ENCODE assay signal across 23 mouse cellular contexts in the genomic region with DNA sequence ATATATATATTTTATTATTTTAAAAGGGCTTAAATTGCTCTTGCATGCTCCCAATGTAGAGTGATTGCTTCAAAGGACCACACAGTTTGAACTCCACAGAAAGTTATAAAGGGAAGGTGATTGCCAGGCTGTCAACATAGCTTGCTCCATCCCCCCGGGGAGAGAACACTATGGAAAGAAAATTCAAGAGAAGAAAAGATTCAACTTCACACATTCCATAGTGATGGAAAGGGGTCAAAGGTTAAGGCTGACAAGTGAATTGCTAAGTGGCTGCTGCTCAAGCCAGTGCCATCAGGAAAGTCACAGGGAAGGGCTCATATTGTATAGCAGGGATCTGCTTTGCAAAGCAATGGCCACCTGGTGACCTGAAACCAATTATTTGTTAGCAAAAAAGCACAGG.
DNase-seq lines count a peak whose midpoint lies in the region; ATAC-seq and TF ChIP-seq lines count a peak whose summit lies in the region.
"Had no signal": no experiment of that assay in that cellular context is flagged by ENCODE, and none has a peak within 500 bp of the region (broad histone marks: within the 10 kb centered on the region; RNA-seq: fewer than 3 reads in every experiment).

No protein-coding gene starts in this region.

- no peaks in the 10 kb centered on the region for H3K9me3 ChIP-seq in forebrain, embryonic 10.5 days
- H3K9me3 ChIP-seq in forebrain, postnatal 0 days (ENCODE audit: low read length) = no peaks in the 10 kb centered on the region
- no peaks in the 10 kb centered on the region for H3K9me3 ChIP-seq in midbrain, embryonic 10.5 days (replicated peaks)
- no peaks in the 10 kb centered on the region for H3K9me3 ChIP-seq in midbrain, embryonic 16.5 days (replicated peaks; ENCODE audit: control insufficient read depth, low read length, poor library complexity, severe bottlenecking)
- H3K9me3 ChIP-seq: embryonic facial prominence, embryonic 15.5 days; limb, embryonic 15.5 days had no signal

- WGBS in forebrain, embryonic 10.5 days = 14% methylated on average over 1 of the region's 1 CpGs
- WGBS in forebrain, postnatal 0 days = 15% methylated on average over 1 of the region's 1 CpGs
- 3% methylated on average over 1 of the region's 1 CpGs for WGBS in midbrain, embryonic 10.5 days
- WGBS in midbrain, embryonic 16.5 days = 10% methylated on average over 1 of the region's 1 CpGs

- peak; percentile 21 for DNase-seq in forebrain, embryonic 10.5 days (ENCODE audit: extremely low spot score, low spot score)
- no peak for DNase-seq in forebrain, postnatal 0 days
- DNase-seq in midbrain, embryonic 10.5 days (ENCODE audit: low spot score) = peak; percentile 35
- peak; percentile 69 for DNase-seq in embryo, embryonic 9.5 days (ENCODE audit: extremely low spot score)
- DNase-seq in mesoderm, embryonic 11.5 days (ENCODE audit: low read depth, low spot score) = peak; percentile 69
- DNase-seq in ovary, postnatal 10 days (ENCODE audit: low spot score) = no peak
- no peak for DNase-seq in yolk sac, embryonic 10.5 days (ENCODE audit: low spot score)
- DNase-seq: adrenal gland, adult 2 months; cerebellum, adult 18-20 months; cerebellum, postnatal 36 days; gastrocnemius, postnatal 14 days; heart, postnatal 10 days; kidney, adult 8-10 months; kidney, postnatal 25 days; lung, postnatal 10 days; thymus, postnatal 14 days had no signal

- TF ChIP-seq CTCF in forebrain, postnatal 0 days (IDR thresholded peaks at IDR 0.05; ENCODE audit: low read depth) = no peak

- H3K9ac ChIP-seq in forebrain, postnatal 0 days = no peak overlapping the region
- no peak overlapping the region for H3K9ac ChIP-seq in midbrain, embryonic 16.5 days (ENCODE audit: low read depth, low read length)
- H3K9ac ChIP-seq: embryonic facial prominence, embryonic 15.5 days; limb, embryonic 15.5 days had no signal

- H3K4me1 ChIP-seq in forebrain, embryonic 10.5 days = peaks cover 33% of the 10 kb centered on the region
- no peaks in the 10 kb centered on the region for H3K4me1 ChIP-seq in forebrain, postnatal 0 days (ENCODE audit: insufficient read depth)
- peaks cover 33% of the 10 kb centered on the region for H3K4me1 ChIP-seq in midbrain, embryonic 10.5 days
- H3K4me1 ChIP-seq in midbrain, embryonic 16.5 days (ENCODE audit: control insufficient read depth, insufficient read depth, low read length) = no peaks in the 10 kb centered on the region
- H3K4me1 ChIP-seq: embryonic facial prominence, embryonic 15.5 days; limb, embryonic 15.5 days had no signal

- H3K4me3 ChIP-seq in forebrain, embryonic 10.5 days = no peak overlapping the region
- no peak overlapping the region for H3K4me3 ChIP-seq in forebrain, postnatal 0 days (ENCODE audit: low read depth, low read length)
- H3K4me3 ChIP-seq in midbrain, embryonic 10.5 days = no peak overlapping the region
- H3K4me3 ChIP-seq in midbrain, embryonic 16.5 days (ENCODE audit: low read depth, low read length) = no peak overlapping the region
- H3K4me3 ChIP-seq: embryonic facial prominence, embryonic 15.5 days; limb, embryonic 15.5 days had no signal

- H3K27me3 ChIP-seq in forebrain, embryonic 10.5 days (ENCODE audit: poor library complexity, severe bottlenecking) = peaks cover 92% of the 10 kb centered on the region
- no peaks in the 10 kb centered on the region; the same call in 1 of the 2 replicates for H3K27me3 ChIP-seq in forebrain, postnatal 0 days (ENCODE audit: insufficient read depth, low read length)
- H3K27me3 ChIP-seq in midbrain, embryonic 10.5 days (ENCODE audit: low read depth, poor library complexity, severe bottlenecking) = peaks cover 67% of the 10 kb centered on the region
- no peaks in the 10 kb centered on the region for H3K27me3 ChIP-seq in midbrain, embryonic 16.5 days (ENCODE audit: control insufficient read depth, insufficient read depth, low read depth, low read length)
- H3K27me3 ChIP-seq: embryonic facial prominence, embryonic 15.5 days; limb, embryonic 15.5 days had no signal

- no peak overlapping the region for H3K27ac ChIP-seq in forebrain, embryonic 10.5 days
- H3K27ac ChIP-seq in forebrain, postnatal 0 days (ENCODE audit: low read depth, low read length) = no peak overlapping the region
- no peak overlapping the region for H3K27ac ChIP-seq in midbrain, embryonic 10.5 days (replicated peaks)
- H3K27ac ChIP-seq in midbrain, embryonic 16.5 days (ENCODE audit: low read length) = no peak overlapping the region
- H3K27ac ChIP-seq: embryonic facial prominence, embryonic 15.5 days; limb, embryonic 15.5 days; stomach, postnatal 0 days had no signal

- H3K4me2 ChIP-seq in forebrain, postnatal 0 days (ENCODE audit: low read depth) = no peak overlapping the region
- no peak overlapping the region for H3K4me2 ChIP-seq in midbrain, embryonic 16.5 days (ENCODE audit: low read length)
- H3K4me2 ChIP-seq: embryonic facial prominence, embryonic 15.5 days; limb, embryonic 15.5 days had no signal

- no peaks in the 10 kb centered on the region for H3K36me3 ChIP-seq in forebrain, embryonic 10.5 days (replicated peaks)
- no peaks in the 10 kb centered on the region; the same call in 1 of the 2 replicates for H3K36me3 ChIP-seq in forebrain, postnatal 0 days (ENCODE audit: insufficient read depth)
- no peaks in the 10 kb centered on the region for H3K36me3 ChIP-seq in midbrain, embryonic 10.5 days
- H3K36me3 ChIP-seq in midbrain, embryonic 16.5 days (ENCODE audit: control insufficient read depth, insufficient read depth, low read length) = no peaks in the 10 kb centered on the region
- H3K36me3 ChIP-seq: embryonic facial prominence, embryonic 15.5 days; G1E; limb, embryonic 15.5 days had no signal

- no peak for ATAC-seq in forebrain, postnatal 0 days
- no peak for ATAC-seq in midbrain, embryonic 16.5 days
- ATAC-seq: CD4-positive, CD25-positive, alpha-beta regulatory T cell, adult 4 months; inflammation-experienced regulatory T-cells, adult 6 months had no signal

Comparison
In these comparisons a context has a peak if more than half of its experiments do, and no peak if none do; other contexts are left out.
1. DNase-seq: peak in forebrain, embryonic 10.5 days (single experiment), midbrain, embryonic 10.5 days (single experiment), embryo, embryonic 9.5 days (single experiment) and mesoderm, embryonic 11.5 days (single experiment); none in forebrain, postnatal 0 days (single experiment), ovary, postnatal 10 days (single experiment) and yolk sac, embryonic 10.5 days (single experiment).